Mouse (Mus musculus) forebrain, embryonic 13.5 days (tissue): Measurements from ENCODE around the gene Ppfia3. TPM values are rescaled to one million over a fixed set of nuclear protein-coding genes. Genes with fewer than 3 reads are reported as not detected.

Experiments
- ATAC-seq: fragments of 200-750 bp; cut with Nextera tagmentation; 2 replicates; pipeline ENCODE4 v1.8.0; 2017
- H3K27ac ChIP-seq: fragments of 300-500 bp; sonication (generic); 2 replicates; pipeline ENCODE4 v1.5.1; 2015; ENCODE audit warnings: inconsistent platforms, mild to moderate bottlenecking, moderate library complexity
- H3K27me3 ChIP-seq: fragments of 300-500 bp; sonication (generic); 2 replicates; pipeline ENCODE4 v1.6.1; 2015; ENCODE audit warnings: mild to moderate bottlenecking, inconsistent platforms
- H3K36me3 ChIP-seq: fragments of 300-500 bp; sonication (generic); 2 replicates; pipeline ENCODE4 v1.6.1; 2015; ENCODE audit warnings: mild to moderate bottlenecking, inconsistent platforms; ENCODE audit not compliant: poor library complexity, severe bottlenecking
- H3K4me1 ChIP-seq: fragments of 300-500 bp; sonication (generic); 2 replicates; pipeline ENCODE4 v1.6.1; 2015; ENCODE audit warnings: inconsistent platforms
- H3K4me2 ChIP-seq: fragments of 300-500 bp; sonication (generic); 2 replicates; pipeline ENCODE4 v1.6.1; 2015; ENCODE audit warnings: inconsistent platforms, mild to moderate bottlenecking, moderate library complexity
- H3K4me3 ChIP-seq: fragments of 300-500 bp; sonication (generic); 2 replicates; pipeline ENCODE4 v1.5.1; 2015; ENCODE audit warnings: mild to moderate bottlenecking, inconsistent platforms
- H3K9ac ChIP-seq: fragments of 300-500 bp; sonication (generic); 2 replicates; pipeline ENCODE4 v1.6.1; 2015; ENCODE audit warnings: mild to moderate bottlenecking, inconsistent platforms
- H3K9me3 ChIP-seq: fragments of 300-500 bp; sonication (generic); replicated peaks from 2 replicates; pipeline ENCODE4 v1.6.1; 2016; ENCODE audit warnings: inconsistent platforms
- WGBS: fragments of 180-500 bp; shearing (Covaris S2); methylation state at CpG from one replicate; pipeline ENCODE4 v1.1.7; 2015; 5-methylcytosine and 5-hydroxymethylcytosine counted together
- polyA plus RNA-seq: library from polyadenylated mRNA; unstranded; fragments of >200 nt; fragmentation: Nextera tagmentation; extraction: Ambion mirVana; gene quantifications from 2 replicates; pipeline ENCODE4 v1.2.1, GENCODE M21; 2015

Gene Ppfia3
- polyA plus RNA-seq, 1 experiment from 2014 or later, result 12.0 TPM

DNA sequence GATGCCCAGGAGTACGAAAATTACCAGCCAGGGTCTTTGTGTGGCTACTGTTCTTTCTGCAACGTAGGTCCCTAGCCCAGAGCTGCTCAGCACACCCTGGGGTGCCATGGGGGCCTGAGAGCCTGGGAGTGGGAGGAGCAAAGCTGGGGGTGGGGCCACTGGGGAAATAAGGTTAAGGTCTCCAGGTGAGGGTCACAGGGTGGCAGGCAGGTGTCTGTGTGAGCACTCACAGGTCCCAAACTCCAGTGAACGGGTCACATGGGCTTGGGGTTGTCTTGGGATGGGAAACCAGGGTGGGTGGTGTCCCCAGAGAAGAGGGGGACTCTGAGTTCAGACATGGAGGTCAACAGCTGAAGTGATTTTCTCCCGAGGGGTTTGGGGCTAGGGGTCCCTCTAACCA is 29.4 kb downstream of the Ppfia3 start:
- no peak for ATAC-seq
- H3K4me2 ChIP-seq, result no peak overlapping the region
- peaks cover 34% of the 10 kb centered on the region for H3K27me3 ChIP-seq
- H3K9ac ChIP-seq, result no peak overlapping the region
- H3K9me3 ChIP-seq, result no peaks in the 10 kb centered on the region
- H3K4me1 ChIP-seq, result peaks cover 47% of the 10 kb centered on the region
- H3K4me3 ChIP-seq, result no peak overlapping the region
- no peak overlapping the region for H3K27ac ChIP-seq
- 14% methylated on average over 4 of the region's 4 CpGs for WGBS
- H3K36me3 ChIP-seq, result no peaks in the 10 kb centered on the region

DNA sequence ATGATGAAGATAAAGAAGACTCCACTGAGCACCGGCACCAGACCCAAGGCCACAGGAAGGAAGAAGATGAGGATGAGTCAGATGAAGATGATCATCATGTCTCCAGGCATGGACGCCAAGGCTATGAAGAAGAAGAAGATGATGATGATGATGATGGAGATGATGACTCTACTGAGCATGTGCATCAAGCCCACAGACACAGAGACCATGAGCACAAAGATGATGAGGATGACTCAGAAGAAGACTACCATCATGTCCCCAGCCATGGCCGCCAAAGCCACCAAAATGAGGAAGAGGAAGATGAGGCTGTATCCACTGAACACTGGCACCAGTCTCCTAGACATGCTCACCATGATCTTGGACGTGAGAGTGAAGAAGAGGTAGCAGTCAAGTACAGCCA is 30.5 kb downstream of the Ppfia3 start:
- no peaks in the 10 kb centered on the region for H3K36me3 ChIP-seq
- no peak overlapping the region for H3K9ac ChIP-seq
- WGBS, result 88% methylated on average over 4 of the region's 4 CpGs
- H3K4me2 ChIP-seq, result no peak overlapping the region
- H3K27me3 ChIP-seq, result peaks cover 38% of the 10 kb centered on the region
- H3K4me1 ChIP-seq, result peaks cover 50% of the 10 kb centered on the region
- ATAC-seq, result no peak
- no peak overlapping the region for H3K27ac ChIP-seq
- no peaks in the 10 kb centered on the region for H3K9me3 ChIP-seq
- no peak overlapping the region for H3K4me3 ChIP-seq

DNA sequence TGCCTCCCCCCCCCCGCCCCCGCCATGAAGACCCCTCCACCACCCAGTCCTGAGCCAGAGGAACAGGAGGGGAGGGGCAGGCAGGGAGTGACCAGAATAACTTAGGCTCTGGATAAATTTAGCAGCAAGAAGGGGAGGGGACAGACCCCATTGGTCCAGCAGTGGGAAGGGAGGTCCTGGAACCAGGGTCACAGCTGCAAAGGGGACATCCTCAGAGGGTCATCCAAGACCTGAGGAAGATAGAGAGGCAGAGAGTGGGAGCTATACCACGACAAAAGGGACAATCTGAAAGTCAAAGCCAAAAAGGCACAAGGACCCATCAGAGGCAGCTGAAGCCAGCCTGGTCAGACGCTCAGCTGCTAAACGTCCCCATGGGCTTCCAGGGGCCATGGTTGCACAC is 31.8 kb downstream of the Ppfia3 start, which contains the start of gene Hrc:
Hrc (plus strand) TSS at position 235 of the 400 bp plus-strand sequence.
- Histone ChIP-seq H3K27ac (no peak within 1 kb of the TSS), H3K9me3 (no peaks in the 10 kb centered on the region), H3K4me2 (peak within 1 kb of the TSS; percentile 95), H3K9ac (no peak within 1 kb of the TSS), H3K36me3 (no peaks in the 10 kb centered on the region), H3K4me3 (0 out of 2 replicates have a peak within 1 kb of the TSS, but pooled peaks have one; percentile 52), H3K4me1 (peaks cover 37% of the 10 kb centered on the region), H3K27me3 (peaks cover 38% of the 10 kb centered on the region)
- ATAC-seq, result no peak
- 32% methylated on average over 5 of the region's 5 CpGs for WGBS

DNA sequence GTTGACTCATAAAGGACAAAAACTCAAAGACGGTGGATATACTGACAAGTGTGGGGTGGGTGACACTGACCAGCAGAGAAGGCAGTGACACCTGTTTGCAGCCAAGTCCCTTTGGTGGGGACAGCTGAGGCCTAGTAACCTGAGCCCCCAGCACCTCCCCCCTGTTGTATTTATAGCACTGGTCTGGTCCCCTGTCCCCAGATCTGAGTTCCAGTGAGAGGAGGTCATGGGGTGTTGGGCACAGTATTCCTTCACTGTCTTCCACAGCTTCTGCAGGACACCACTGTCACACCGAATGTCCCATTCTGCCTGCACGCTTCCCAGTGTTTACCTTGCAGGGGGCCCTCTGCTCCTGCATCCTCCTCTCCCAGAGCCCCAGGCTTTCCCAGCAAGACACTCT is 32.2 kb downstream of the Ppfia3 start:
- H3K9ac ChIP-seq, result no peak overlapping the region
- no peak overlapping the region for H3K4me3 ChIP-seq
- peaks cover 33% of the 10 kb centered on the region for H3K4me1 ChIP-seq
- 26% methylated on average over 3 of the region's 3 CpGs for WGBS
- no peak overlapping the region for H3K4me2 ChIP-seq
- H3K27ac ChIP-seq, result no peak overlapping the region
- H3K36me3 ChIP-seq, result no peaks in the 10 kb centered on the region
- peaks cover 38% of the 10 kb centered on the region for H3K27me3 ChIP-seq
- H3K9me3 ChIP-seq, result no peaks in the 10 kb centered on the region
- ATAC-seq, result no peak

DNA sequence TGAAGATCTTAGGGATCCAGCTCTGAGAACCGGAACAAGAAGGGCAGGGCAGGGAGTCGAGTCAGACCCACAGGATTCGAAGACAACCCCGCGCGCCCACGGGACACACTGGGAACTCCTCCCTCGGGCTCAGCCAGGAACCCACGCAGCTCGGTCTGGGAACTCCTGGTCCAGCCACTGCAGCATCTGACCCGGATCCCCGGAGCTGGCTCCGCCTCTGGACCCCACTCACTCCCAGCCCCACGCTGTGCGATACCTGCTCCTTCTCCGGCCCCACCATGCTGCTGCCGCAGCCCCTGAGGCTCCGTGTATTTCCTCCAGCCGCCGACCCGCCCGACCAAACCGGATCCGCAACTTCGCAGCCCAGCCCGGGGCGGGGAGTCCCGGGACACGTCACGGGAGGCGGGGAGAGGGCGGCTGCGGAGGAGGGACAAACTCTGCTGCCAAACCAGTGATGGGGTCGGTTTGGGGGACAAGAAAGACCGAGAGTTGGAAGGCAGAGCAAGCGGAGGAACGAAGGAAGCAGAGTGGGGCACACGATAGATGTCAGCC is 33.3 kb downstream of the Ppfia3 start, which contains the start of gene Trpm4:
Trpm4 (minus strand) TSS at position 350 of the 552 bp plus-strand sequence.
- H3K4me3 ChIP-seq, result peak within 1 kb of the TSS; percentile 52
- peaks cover 35% of the 10 kb centered on the region for H3K27me3 ChIP-seq
- peak within 1 kb of the TSS; percentile 95 for H3K4me2 ChIP-seq
- H3K4me1 ChIP-seq, result peaks cover 22% of the 10 kb centered on the region
- H3K36me3 ChIP-seq, result no peaks in the 10 kb centered on the region
- H3K27ac ChIP-seq, result no peak within 1 kb of the TSS
- peak; percentile 62 for ATAC-seq
- WGBS, result under 1% methylated on average over 38 of the region's 38 CpGs
- peak within 1 kb of the TSS; percentile 76 for H3K9ac ChIP-seq
- H3K9me3 ChIP-seq, result no peaks in the 10 kb centered on the region

DNA sequence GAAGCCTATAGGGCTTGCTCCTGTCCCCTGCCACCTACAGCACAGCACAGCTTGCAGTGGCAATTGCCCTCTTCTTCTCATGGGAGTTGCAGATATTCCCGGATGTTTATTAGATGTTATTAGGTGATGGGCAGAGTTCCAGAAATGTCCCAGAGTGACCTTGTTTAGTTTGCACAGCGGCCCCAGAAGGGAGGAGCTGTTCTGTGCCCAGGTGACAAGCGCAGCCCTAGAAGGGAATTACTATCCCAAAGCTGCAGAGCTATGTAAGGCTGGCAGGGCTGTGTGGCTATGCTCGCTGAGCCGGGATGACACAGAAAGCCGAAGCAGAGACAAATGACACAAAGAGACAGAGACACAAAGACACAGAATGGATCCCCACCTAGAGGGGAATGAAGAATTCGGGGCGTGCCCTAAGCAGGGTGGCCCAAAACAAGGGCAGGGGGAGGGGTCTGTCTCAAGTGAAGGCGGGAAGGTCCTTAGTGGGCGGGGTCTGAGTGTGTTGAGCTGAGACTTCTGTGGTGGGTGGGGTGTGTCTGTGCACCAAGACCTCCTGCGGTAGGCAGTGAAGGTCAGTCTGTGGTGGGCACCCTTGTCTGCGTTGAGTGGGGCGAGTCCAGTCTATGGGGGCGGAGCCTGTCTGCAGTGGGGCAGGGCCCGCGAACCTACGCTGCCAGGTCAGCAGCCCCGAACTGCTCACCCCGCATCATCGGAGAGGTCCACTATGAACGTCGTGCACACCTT is 34.0 kb downstream of the Ppfia3 start:
- Histone ChIP-seq H3K9me3 (no peaks in the 10 kb centered on the region), H3K4me1 (peaks cover 15% of the 10 kb centered on the region), H3K9ac (peak overlapping the region; percentile 76), H3K27me3 (peaks cover 29% of the 10 kb centered on the region), H3K27ac (no peak overlapping the region), H3K4me2 (peak overlapping the region; percentile 95), H3K4me3 (peak overlapping the region; percentile 52), H3K36me3 (no peaks in the 10 kb centered on the region)
- peak; percentile 32 for ATAC-seq
- 3% methylated on average over 22 of the region's 22 CpGs for WGBS

DNA sequence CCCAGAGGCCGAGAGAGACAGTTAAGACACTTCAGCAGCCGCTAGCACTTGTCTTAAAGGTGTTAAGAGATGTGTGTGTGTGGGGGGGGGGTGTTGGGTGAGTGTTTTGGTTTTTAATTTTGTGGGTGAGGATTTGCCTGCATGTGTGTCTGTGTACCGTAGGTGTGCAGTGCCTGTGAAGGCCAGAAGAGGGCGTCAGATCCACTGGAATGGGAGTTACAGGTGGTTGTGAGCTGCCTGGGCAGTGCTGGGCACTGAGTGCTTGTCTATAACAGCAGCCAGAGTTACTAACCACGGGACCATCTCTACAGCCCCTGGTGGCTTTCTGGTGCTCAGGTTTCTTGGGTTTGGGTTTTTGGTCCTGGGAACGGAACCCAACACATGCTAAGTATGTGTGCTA is 35.3 kb downstream of the Ppfia3 start:
- Histone ChIP-seq H3K36me3 (no peaks in the 10 kb centered on the region), H3K4me1 (peaks cover 13% of the 10 kb centered on the region)
- WGBS, result 85% methylated on average over 6 of the region's 6 CpGs

DNA sequence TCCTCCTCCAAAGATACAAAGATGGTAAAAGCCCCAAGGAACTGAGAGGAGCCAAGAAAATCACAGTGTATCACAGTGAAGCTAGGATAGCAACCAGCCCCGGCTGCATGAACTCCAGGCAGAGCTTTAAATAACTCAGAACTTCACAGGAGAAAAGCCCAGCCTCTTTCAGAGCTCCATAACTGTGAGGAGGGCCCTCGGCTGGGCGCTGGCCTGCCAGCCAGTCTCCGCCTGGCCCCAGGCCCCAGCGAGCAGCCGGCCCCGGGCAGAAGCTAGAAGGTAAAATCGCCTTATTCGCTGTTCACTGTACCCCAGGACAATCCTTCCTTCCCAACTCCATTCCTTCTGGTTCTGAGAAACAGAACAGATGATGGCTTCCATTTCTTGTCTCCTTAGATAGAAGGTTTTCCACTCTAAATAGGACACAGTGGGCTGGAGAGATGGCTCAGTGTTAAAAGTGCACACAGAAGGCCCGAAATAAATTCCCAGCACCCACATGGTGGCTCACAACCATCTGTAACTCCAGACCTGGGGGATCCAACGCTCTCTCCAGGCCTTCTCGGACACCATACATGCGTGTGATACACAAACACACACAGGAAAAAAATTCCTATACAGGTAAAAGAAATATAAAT is 37.9 kb downstream of the Ppfia3 start:
- no peak overlapping the region for H3K4me2 ChIP-seq
- no peaks in the 10 kb centered on the region for H3K36me3 ChIP-seq
- no peak for ATAC-seq
- peaks cover 11% of the 10 kb centered on the region for H3K4me1 ChIP-seq
- H3K27ac ChIP-seq, result no peak overlapping the region
- H3K9ac ChIP-seq, result no peak overlapping the region
- H3K4me3 ChIP-seq, result no peak overlapping the region
- WGBS, result 85% methylated on average over 13 of the region's 13 CpGs
- H3K27me3 ChIP-seq, result 0 out of 2 replicates have a peak, but pooled peaks cover 4% of the 10 kb centered on the region
- H3K9me3 ChIP-seq, result no peaks in the 10 kb centered on the region

More for the DNA sequence above, 35.3 kb downstream of the Ppfia3 start:
- no peaks in the 10 kb centered on the region for H3K9me3 ChIP-seq
- ATAC-seq, result no peak
- no peak overlapping the region for H3K27ac ChIP-seq
- no peak overlapping the region for H3K4me3 ChIP-seq
- peaks cover 17% of the 10 kb centered on the region for H3K27me3 ChIP-seq
- H3K4me2 ChIP-seq, result no peak overlapping the region
- no peak overlapping the region for H3K9ac ChIP-seq

DNA sequence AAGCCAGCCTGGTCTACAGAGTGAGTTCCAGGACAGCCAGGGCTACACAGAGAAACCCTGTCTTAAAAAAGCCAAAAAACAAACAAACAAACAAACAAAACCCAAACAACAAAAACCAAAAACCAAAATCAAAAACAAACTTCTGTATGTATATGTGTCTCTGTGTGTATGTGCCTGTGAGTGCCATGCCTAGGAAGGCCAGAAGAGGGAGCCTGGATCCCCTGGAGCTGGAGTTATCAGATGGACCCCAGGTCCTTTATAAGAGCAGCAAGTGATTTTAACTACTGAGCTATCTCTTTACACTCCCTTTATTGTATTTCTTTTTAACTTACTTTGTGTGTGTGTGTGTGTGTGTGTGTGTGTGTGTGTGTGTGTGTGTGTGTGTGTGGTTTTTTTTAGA is 41.0 kb downstream of the Ppfia3 start:
- Histone ChIP-seq H3K27me3 (no peaks in the 10 kb centered on the region), H3K4me1 (no peaks in the 10 kb centered on the region), H3K9ac (no peak overlapping the region), H3K36me3 (no peaks in the 10 kb centered on the region), H3K27ac (no peak overlapping the region), H3K4me3 (no peak overlapping the region), H3K4me2 (no peak overlapping the region), H3K9me3 (no peaks in the 10 kb centered on the region)
- no peak for ATAC-seq

DNA sequence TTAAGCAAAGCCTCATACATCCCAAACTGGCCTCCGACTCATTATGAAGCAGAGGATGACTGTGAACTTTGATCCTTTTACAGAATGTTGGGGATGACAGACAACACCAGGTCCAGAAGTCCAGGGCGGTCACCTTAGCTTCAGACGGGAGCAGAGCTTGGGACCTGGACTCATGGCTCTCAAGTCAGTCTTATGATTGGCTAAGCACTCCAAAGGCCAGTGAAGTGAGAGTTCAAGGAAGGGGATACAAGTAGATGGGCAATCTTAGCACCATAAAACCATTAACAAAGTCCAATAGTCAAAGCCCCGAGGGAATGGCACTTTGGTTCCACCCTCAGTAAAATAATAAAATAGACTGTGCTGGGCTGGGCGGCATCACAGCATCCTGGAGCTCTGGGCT is 43.8 kb downstream of the Ppfia3 start:
- Histone ChIP-seq H3K27ac (no peak overlapping the region), H3K36me3 (no peaks in the 10 kb centered on the region), H3K4me2 (no peak overlapping the region), H3K4me1 (no peaks in the 10 kb centered on the region), H3K9me3 (no peaks in the 10 kb centered on the region), H3K4me3 (no peak overlapping the region), H3K9ac (no peak overlapping the region), H3K27me3 (no peaks in the 10 kb centered on the region)
- ATAC-seq, result no peak
- 91% methylated on average over 5 of the region's 5 CpGs for WGBS

DNA sequence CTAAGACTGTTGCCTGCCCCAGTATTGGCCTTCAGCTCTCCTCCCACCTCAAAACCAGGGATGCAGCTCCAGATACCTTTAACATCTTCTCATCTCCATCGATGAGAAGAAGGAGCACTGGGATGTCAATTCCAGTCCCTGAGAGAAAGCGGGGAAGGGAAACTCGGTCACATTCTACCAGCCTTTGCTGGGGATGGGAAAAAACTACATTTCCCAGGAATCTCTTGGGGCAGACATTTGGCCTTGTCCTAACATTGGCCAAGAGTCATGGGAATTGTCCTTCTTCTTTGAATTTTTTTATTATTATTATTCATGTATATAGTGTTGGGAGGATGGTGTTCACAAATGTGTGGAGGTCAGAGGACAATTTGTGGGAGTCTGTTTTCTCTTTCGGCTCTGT is 44.6 kb downstream of the Ppfia3 start:
- Histone ChIP-seq H3K9ac (no peak overlapping the region), H3K4me1 (no peaks in the 10 kb centered on the region), H3K4me3 (no peak overlapping the region), H3K27me3 (no peaks in the 10 kb centered on the region), H3K9me3 (no peaks in the 10 kb centered on the region), H3K36me3 (no peaks in the 10 kb centered on the region), H3K4me2 (no peak overlapping the region), H3K27ac (no peak overlapping the region)
- 90% methylated on average over 4 of the region's 4 CpGs for WGBS
- ATAC-seq, result no peak

DNA sequence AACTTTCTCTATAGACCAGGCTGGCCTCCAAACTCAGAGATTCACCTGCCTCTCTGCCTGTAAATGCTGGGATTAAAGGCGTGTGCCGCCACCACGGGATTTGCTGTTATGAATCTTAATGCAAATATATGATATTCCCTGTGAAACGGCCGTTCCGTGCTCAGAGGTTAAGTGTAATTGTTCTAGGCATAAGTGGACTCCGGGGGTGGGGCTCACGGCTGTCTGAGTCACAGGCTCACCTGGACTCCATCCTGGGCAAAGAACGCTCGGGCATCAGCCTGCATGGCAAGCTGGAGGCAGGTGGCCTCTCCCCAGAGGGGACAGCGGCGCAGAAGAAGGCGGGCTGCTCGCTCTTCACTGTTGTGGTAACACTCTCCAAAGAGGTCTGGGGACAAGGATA is 50.3 kb downstream of the Ppfia3 start:
- Histone ChIP-seq H3K4me3 (no peak overlapping the region), H3K9ac (no peak overlapping the region), H3K27me3 (no peaks in the 10 kb centered on the region), H3K4me2 (no peak overlapping the region), H3K4me1 (peaks cover 11% of the 10 kb centered on the region), H3K36me3 (no peaks in the 10 kb centered on the region), H3K9me3 (no peaks in the 10 kb centered on the region), H3K27ac (no peak overlapping the region)
- no peak for ATAC-seq
- 93% methylated on average over 14 of the region's 14 CpGs for WGBS
